Mouse (Mus musculus) macrophage (primary cell): ENCODE results near the gene Gm20920. TPM values are rescaled to one million over a fixed set of nuclear protein-coding genes. Genes with fewer than 3 reads are reported as not detected.
"Not testable (repeated sequence)": the region's sequence is repeated elsewhere in the genome, so short reads cannot be mapped to it uniquely, and the experiment has no call there.

Experiments
- H3K27ac ChIP-seq: fragments of 350-480 bp; formaldehyde crosslinking; 2 replicates; pipeline ENCODE4 v1.9.0; 2021
- H3K36me3 ChIP-seq: fragments of 350-480 bp; formaldehyde crosslinking; 2 replicates; pipeline ENCODE4 v1.9.0; 2021; ENCODE audit errors: inconsistent target
- H3K4me3 ChIP-seq: fragments of 350-480 bp; formaldehyde crosslinking; 2 replicates; pipeline ENCODE4 v1.9.0; 2021; ENCODE audit errors: inconsistent target
- H3K79me2 ChIP-seq: fragments of 350-480 bp; formaldehyde crosslinking; 2 replicates; pipeline ENCODE4 v1.9.0; 2021; ENCODE audit errors: inconsistent target
- WGBS: methylation state at CpG from one replicate; pipeline ENCODE4 v1.1.7; 2026; ENCODE audit warnings: inconsistent platforms; ENCODE audit not compliant: missing documents; 5-methylcytosine and 5-hydroxymethylcytosine counted together
- polyA plus RNA-seq: library from polyadenylated mRNA; stranded (reverse); fragments of 250-400 nt; gene quantifications from 3 replicates; pipeline ENCODE4 v1.2.4, GENCODE M21; 2018; ENCODE audit warnings: inconsistent platforms
- total RNA-seq, 78 experiments: library from RNA; depleted of rRNA; stranded (reverse); fragments of 250-400 nt; gene quantifications; 1 replicate in 9 of 78; 2 replicates in 24 of 78; 3 replicates in 43 of 78; 4 replicates in 2 of 78; pipeline ENCODE4 v1.2.4; 2018; ENCODE audit warnings: inconsistent platforms in 56 of 78

Gm20920 gene
- not detected for total RNA-seq (2018; cell fraction: chromatin; rRNA removed)
- total RNA-seq (2018; cell fraction: cytosol; rRNA removed), result not detected
- total RNA-seq (2018; cell fraction: nucleus; rRNA removed), result not detected
- not detected in 3 replicates for polyA plus RNA-seq

- WGBS, result no CpG with 5 or more reads among the region's 6 CpGs
- not testable (repeated sequence) for H3K4me3 ChIP-seq, H3K36me3 ChIP-seq, H3K79me2 ChIP-seq, H3K27ac ChIP-seq
Observed at GRCm38 (mm10) chrY:51851820-51852219, at the start of gene Gm20920. Gene Gm20920, plus strand, starts transcription at chrY:51852120.
